Mouse (Mus musculus): ENCODE data around the gene Hdgf.

GRCm38 (mm10) chr3:87910573-87911141 is 4.5 kb downstream of the Hdgf start:
- TF ChIP-seq CTCF (IDR thresholded peaks at IDR 0.05; ENCODE audit: low read depth, low read length) (no peak), TAL1 (conservative IDR thresholded peaks at IDR 0.05; ENCODE audit: low read depth, low read length) (no peak), GATA1 (IDR thresholded peaks at IDR 0.05; ENCODE audit: borderline replicate concordance, low read length) (no peak)

Measured in G1E (cell line).